Mouse (Mus musculus): Measurements from ENCODE around the gene Snrk. TPM values are rescaled to one million over a fixed set of nuclear protein-coding genes. Genes with fewer than 3 reads are reported as not detected.

The Snrk gene
- total and polyA plus RNA-seq, 3 experiments: 9.1 to 446 (median 10.7) TPM

- Histone ChIP-seq H3K27me3 (ENCODE audit: control insufficient read depth in 1 of 2, insufficient read depth in 2 of 2, low read length in 2 of 2) (no peaks in the 10 kb centered on the region; a peak in 1 of 4 replicates), H3K9me3 (replicated peaks; ENCODE audit: insufficient read depth, low read length) (no peaks in the 10 kb centered on the region), H3K79me2 (ENCODE audit: control insufficient read depth, insufficient read depth, low read length, poor library complexity) (no peaks in the 10 kb centered on the region), H3K36me3 (ENCODE audit: control insufficient read depth in 1 of 2, insufficient read depth in 2 of 2, low read length in 2 of 2) (no peaks in the 10 kb centered on the region), H3K4me1 (ENCODE audit: control insufficient read depth in 1 of 2, insufficient read depth in 2 of 2, low read length in 2 of 2) (no peaks in the 10 kb centered on the region), H3K9ac (ENCODE audit: control insufficient read depth, low read depth, low read length, poor library complexity, severe bottlenecking) (no peak overlapping the region), H3K4me3 (ENCODE audit: control insufficient read depth in 1 of 2, insufficient read depth in 1 of 2, low read depth in 2 of 2, low read length in 2 of 2) (no peak overlapping the region), H3K27ac (ENCODE audit: control insufficient read depth, low read depth, low read length) (no peak overlapping the region)
- TF ChIP-seq ELF1 (IDR thresholded peaks at IDR 0.05; ENCODE audit: low read depth, low read length) (no peak), CTCF (IDR thresholded peaks at IDR 0.05 in 2 of 3, conservative IDR thresholded peaks at IDR 0.05 in 1 of 3; ENCODE audit: control insufficient read depth in 1 of 3, insufficient read depth in 1 of 3, low read depth in 2 of 3, low read length in 3 of 3, poor library complexity in 1 of 3, severe bottlenecking in 1 of 3) (no peak), ETS1 (IDR thresholded peaks at IDR 0.05; ENCODE audit: low read depth, low read length) (no peak), JUND (IDR thresholded peaks at IDR 0.05; ENCODE audit: low read depth, low read length) (no peak), TAL1 (IDR thresholded peaks at IDR 0.05; ENCODE audit: low read length) (no peak), POLR2AphosphoS5 (IDR thresholded peaks at IDR 0.05; ENCODE audit: borderline replicate concordance, low read depth, low read length) (no peak), GATA1 (IDR thresholded peaks at IDR 0.05; ENCODE audit: low read depth, low read length) (no peak), POLR2AphosphoS2 (IDR thresholded peaks at IDR 0.05; ENCODE audit: low read length) (no peak), MYC (IDR thresholded peaks at IDR 0.05; ENCODE audit: low read depth, low read length) (no peak), ZNF384 (IDR thresholded peaks at IDR 0.05; ENCODE audit: low read depth, low read length) (no peak)
- no peak for DNase-seq (ENCODE audit: low read depth, low spot score)
Measured at GRCm38 (mm10) chr9:122109553-122110225, 7.4 kb upstream of the Snrk start.

GRCm38 (mm10) chr9:122110508-122110907, 6.6 kb upstream of the Snrk start:
- Histone ChIP-seq H3K27me3 (ENCODE audit: control insufficient read depth in 1 of 2, insufficient read depth in 2 of 2, low read length in 2 of 2) (no peaks in the 10 kb centered on the region; a peak in 1 of 4 replicates), H3K79me2 (ENCODE audit: control insufficient read depth, insufficient read depth, low read length, poor library complexity) (no peaks in the 10 kb centered on the region), H3K4me1 (ENCODE audit: control insufficient read depth in 1 of 2, insufficient read depth in 2 of 2, low read length in 2 of 2) (no peaks in the 10 kb centered on the region), H3K27ac (ENCODE audit: control insufficient read depth, low read depth, low read length) (no peak overlapping the region), H3K9me3 (replicated peaks; ENCODE audit: insufficient read depth, low read length) (no peaks in the 10 kb centered on the region), H3K9ac (ENCODE audit: control insufficient read depth, low read depth, low read length, poor library complexity, severe bottlenecking) (no peak overlapping the region), H3K36me3 (ENCODE audit: control insufficient read depth in 1 of 2, insufficient read depth in 2 of 2, low read length in 2 of 2) (no peaks in the 10 kb centered on the region), H3K4me3 (ENCODE audit: control insufficient read depth in 1 of 2, insufficient read depth in 1 of 2, low read depth in 2 of 2, low read length in 2 of 2) (no peak overlapping the region)
- no peak for DNase-seq (ENCODE audit: low read depth, low spot score)
- TF ChIP-seq NRF1 (IDR thresholded peaks at IDR 0.05; ENCODE audit: insufficient read depth, low read depth, low read length, poor library complexity, severe bottlenecking): no peak
- TF ChIP-seq E2F4 (IDR thresholded peaks at IDR 0.05; ENCODE audit: borderline replicate concordance, low read depth, low read length): no peak
- no peak for TF ChIP-seq NELFE (IDR thresholded peaks at IDR 0.05; ENCODE audit: low read depth, low read length)
- no peak for TF ChIP-seq TAL1 (IDR thresholded peaks at IDR 0.05; ENCODE audit: low read length)
- no peak for TF ChIP-seq POLR2AphosphoS2 (IDR thresholded peaks at IDR 0.05; ENCODE audit: low read length)
- no peak for TF ChIP-seq RAD21 (IDR thresholded peaks at IDR 0.05; ENCODE audit: low read depth, low read length)

GRCm38 (mm10) chr9:122110921-122111320, 6.1 kb upstream of the Snrk start:
- Histone ChIP-seq H3K79me2 (ENCODE audit: control insufficient read depth, insufficient read depth, low read length, poor library complexity) (no peaks in the 10 kb centered on the region), H3K36me3 (ENCODE audit: control insufficient read depth in 1 of 2, insufficient read depth in 2 of 2, low read length in 2 of 2) (no peaks in the 10 kb centered on the region), H3K9me3 (replicated peaks; ENCODE audit: insufficient read depth, low read length) (no peaks in the 10 kb centered on the region), H3K27ac (ENCODE audit: control insufficient read depth, low read depth, low read length) (no peak overlapping the region), H3K4me1 (ENCODE audit: control insufficient read depth in 1 of 2, insufficient read depth in 2 of 2, low read length in 2 of 2) (no peaks in the 10 kb centered on the region), H3K4me3 (ENCODE audit: control insufficient read depth in 1 of 2, insufficient read depth in 1 of 2, low read depth in 2 of 2, low read length in 2 of 2) (no peak overlapping the region), H3K9ac (ENCODE audit: control insufficient read depth, low read depth, low read length, poor library complexity, severe bottlenecking) (no peak overlapping the region), H3K27me3 (ENCODE audit: control insufficient read depth in 1 of 2, insufficient read depth in 2 of 2, low read length in 2 of 2) (no peaks in the 10 kb centered on the region; a peak in 1 of 4 replicates)
- TF ChIP-seq TBP (IDR thresholded peaks at IDR 0.05; ENCODE audit: low read depth, low read length) (no peak), NRF1 (IDR thresholded peaks at IDR 0.05; ENCODE audit: insufficient read depth, low read depth, low read length, poor library complexity, severe bottlenecking) (no peak), UBTF (IDR thresholded peaks at IDR 0.05; ENCODE audit: borderline replicate concordance, insufficient read depth, low read depth, low read length) (no peak), MAFK (IDR thresholded peaks at IDR 0.05; ENCODE audit: borderline replicate concordance, low read depth, low read length) (no peak), BHLHE40 (IDR thresholded peaks at IDR 0.05; ENCODE audit: borderline replicate concordance, low read depth, low read length) (no peak), GATA1 (IDR thresholded peaks at IDR 0.05; ENCODE audit: low read depth, low read length) (no peak), ETS1 (IDR thresholded peaks at IDR 0.05; ENCODE audit: low read depth, low read length) (no peak), RCOR1 (IDR thresholded peaks at IDR 0.05; ENCODE audit: low read depth, low read length) (no peak), POLR2AphosphoS2 (IDR thresholded peaks at IDR 0.05; ENCODE audit: low read length) (no peak)
- no peak for DNase-seq (ENCODE audit: low read depth, low spot score)
